9 mouse cellular contexts compared by ENCODE assay signal in genomic region chr17:25834595-25835222, GRCm38 (mm10). TPM values are rescaled to one million over a fixed set of nuclear protein-coding genes. Genes with fewer than 3 reads are reported as not detected.
DNase-seq lines count a peak whose midpoint lies in the region; ATAC-seq and TF ChIP-seq lines count a peak whose summit lies in the region.
"Had no signal": no experiment of that assay in that cellular context is flagged by ENCODE, and none has a peak within 500 bp of the region (broad histone marks: within the 10 kb centered on the region; RNA-seq: fewer than 3 reads in every experiment).

No protein-coding gene starts in this region.

- ATAC-seq in hindbrain, postnatal 0 days, result no peak
- ATAC-seq in midbrain, embryonic 12.5 days (ENCODE audit: low FRiP score, low read depth), result no peak
- ATAC-seq in inflammation-experienced regulatory T-cells, adult 6 months, result no peak
- ATAC-seq in activated CD4-positive, CD25-positive, alpha-beta regulatory T cell, adult 4 months, result no peak
- ATAC-seq: CD4-positive, CD25-positive, alpha-beta regulatory T cell, adult 4 months had no signal

- H3K4me3 ChIP-seq in gastrocnemius, adult 2 months, result peak overlapping the region; percentile 95
- H3K4me3 ChIP-seq in cortical plate, adult 2 months (ENCODE audit: insufficient read depth, low read length), result peak overlapping the region; percentile 79; the same call in 1 of the 2 replicates
- H3K4me3 ChIP-seq in hindbrain, postnatal 0 days (ENCODE audit: low read length), result peak overlapping the region; percentile 66
- peak overlapping the region; percentile 77 for H3K4me3 ChIP-seq in midbrain, embryonic 12.5 days

- H3K9ac ChIP-seq in hindbrain, postnatal 0 days (replicated peaks; ENCODE audit: low read length), result peak overlapping the region; percentile 75
- H3K9ac ChIP-seq in midbrain, embryonic 12.5 days (replicated peaks), result peak overlapping the region; percentile 84

- DNase-seq in gastrocnemius, adult 2 months, result no peak
- no peak for DNase-seq in gastrocnemius, postnatal 10 days
- DNase-seq in hindbrain, postnatal 0 days (ENCODE audit: low spot score), result no peak
- DNase-seq in spleen, adult 18-20 months, result no peak

- H3K4me2 ChIP-seq in hindbrain, postnatal 0 days (ENCODE audit: low read depth, low read length), result peak overlapping the region; percentile 80
- peak overlapping the region; percentile 96 for H3K4me2 ChIP-seq in midbrain, embryonic 12.5 days (replicated peaks)

- 80% methylated on average over 12 of the region's 12 CpGs for WGBS in hindbrain, postnatal 0 days
- WGBS in midbrain, embryonic 12.5 days, result 90% methylated on average over 12 of the region's 12 CpGs

- H3K27ac ChIP-seq in gastrocnemius, adult 2 months, result peak overlapping the region; percentile 99
- H3K27ac ChIP-seq in cortical plate, adult 2 months (ENCODE audit: insufficient read depth, low read length), result no peak overlapping the region
- 0 out of 2 replicates have a peak overlapping the region, but pooled peaks have one; percentile 32 for H3K27ac ChIP-seq in hindbrain, postnatal 0 days
- no peak overlapping the region for H3K27ac ChIP-seq in midbrain, embryonic 12.5 days (replicated peaks)

- peaks cover 22% of the 10 kb centered on the region for H3K36me3 ChIP-seq in hindbrain, postnatal 0 days (ENCODE audit: insufficient read depth, low read length)
- H3K36me3 ChIP-seq in midbrain, embryonic 12.5 days, result peaks cover 39% of the 10 kb centered on the region

- no peak for TF ChIP-seq CTCF in gastrocnemius, adult 2 months (IDR thresholded peaks at IDR 0.05)
- no peak for TF ChIP-seq CTCF in cortical plate, adult 2 months (IDR thresholded peaks at IDR 0.05; ENCODE audit: extremely low read depth, insufficient read depth, low read length)
- no peak for TF ChIP-seq CTCF in hindbrain, postnatal 0 days (IDR thresholded peaks at IDR 0.05; ENCODE audit: low read depth)

- H3K27me3 ChIP-seq in hindbrain, postnatal 0 days (ENCODE audit: insufficient read depth, low read length), result no peaks in the 10 kb centered on the region
- H3K27me3 ChIP-seq in midbrain, embryonic 12.5 days, result no peaks in the 10 kb centered on the region

- no peak for TF ChIP-seq POLR2A in cortical plate, adult 2 months (IDR thresholded peaks at IDR 0.05; ENCODE audit: extremely low read depth, insufficient read depth, low read length)

- intact Hi-C loops in gastrocnemius, adult 2 months (cut with DNase I), result loop anchor here (5.0 kb wide), 1 partner anchor 33 kb away; the partner anchor contains the start of gene Mcrip2

- H3K9me3 ChIP-seq in hindbrain, postnatal 0 days (ENCODE audit: low read length), result no peaks in the 10 kb centered on the region
- H3K9me3 ChIP-seq in midbrain, embryonic 12.5 days, result no peaks in the 10 kb centered on the region

- H3K4me1 ChIP-seq in cortical plate, adult 2 months (ENCODE audit: control insufficient read depth, insufficient read depth, low read length), result peaks cover 6% of the 10 kb centered on the region
- H3K4me1 ChIP-seq in hindbrain, postnatal 0 days (ENCODE audit: insufficient read depth, low read length), result peaks cover 47% of the 10 kb centered on the region
- peaks cover 79% of the 10 kb centered on the region for H3K4me1 ChIP-seq in midbrain, embryonic 12.5 days

RNA-seq across cellular contexts. Expression of gene Stub1, which starts 1.5 kb away (rescaled TPM):
- 10 to 100 TPM; 85.8 to 93.8 TPM for total RNA-seq in gastrocnemius, adult 2 months (2021)
- total RNA-seq in gastrocnemius, postnatal 10 days (2021), result 10 to 100 TPM; 95.7 to 99.9 TPM
- polyA plus RNA-seq in cortical plate, adult 2 months (2012; rRNA removed), result 284 and 299 TPM in 2 replicates
- 271 and 273 TPM in 2 replicates for total RNA-seq in hindbrain, postnatal 0 days (2014; rRNA removed)
- 369 and 370 TPM in 2 replicates for polyA plus RNA-seq in hindbrain, postnatal 0 days (2015; fragmentation: Nextera tagmentation; extraction: Ambion mirVana)
- polyA plus RNA-seq in midbrain, embryonic 12.5 days (2016; fragmentation: Nextera tagmentation; extraction: Ambion mirVana), result 277 and 283 TPM in 2 replicates
- 10 to 100 TPM; 60.7 to 79.7 (median 78.2) TPM for polyA plus RNA-seq in inflammation-experienced regulatory T-cells, adult 6 months (2017; shearing (Covaris generic))
- polyA plus RNA-seq in activated CD4-positive, CD25-positive, alpha-beta regulatory T cell, adult 4 months (2017; shearing (Covaris generic)), result 10 to 100 TPM; 68.3 to 85.7 TPM

RNA-seq across cellular contexts. Expression of gene Rhbdl1, which starts 2.4 kb away (rescaled TPM):
- total RNA-seq in gastrocnemius, adult 2 months (2021), result 10 to 100 TPM; 17.2 to 20.2 TPM
- total RNA-seq in gastrocnemius, postnatal 10 days (2021), result 10 to 100 TPM in 1 of 2 experiments, 1 to 10 TPM in 1; 9.8 to 10.9 TPM
- 109 and 118 TPM in 2 replicates for polyA plus RNA-seq in cortical plate, adult 2 months (2012; rRNA removed)
- total RNA-seq in hindbrain, postnatal 0 days (2014; rRNA removed), result 122 and 135 TPM in 2 replicates
- polyA plus RNA-seq in hindbrain, postnatal 0 days (2015; fragmentation: Nextera tagmentation; extraction: Ambion mirVana), result 78.6 and 80.0 TPM in 2 replicates
- polyA plus RNA-seq in midbrain, embryonic 12.5 days (2016; fragmentation: Nextera tagmentation; extraction: Ambion mirVana), result 5.8 and 6.0 TPM in 2 replicates
- polyA plus RNA-seq in inflammation-experienced regulatory T-cells, adult 6 months (2017; shearing (Covaris generic)), result 1 to 10 TPM in 1 of 3 experiments, not detected in 2; 1.7 TPM
- 1 to 10 TPM in 1 of 2 experiments, not detected in 1; 1.1 TPM for polyA plus RNA-seq in activated CD4-positive, CD25-positive, alpha-beta regulatory T cell, adult 4 months (2017; shearing (Covaris generic))
- polyA plus RNA-seq: CD4-positive, CD25-positive, alpha-beta regulatory T cell, adult 4 months had no signal

RNA-seq across cellular contexts. Expression of gene Jmjd8, which starts 6.0 kb away (rescaled TPM):
- total RNA-seq in gastrocnemius, adult 2 months (2021), result 10 to 100 TPM; 11.5 to 13.0 TPM
- 10 to 100 TPM; 22.1 to 25.8 TPM for total RNA-seq in gastrocnemius, postnatal 10 days (2021)
- 55.6 and 58.1 TPM in 2 replicates for polyA plus RNA-seq in cortical plate, adult 2 months (2012; rRNA removed)
- total RNA-seq in hindbrain, postnatal 0 days (2014; rRNA removed), result 57.0 and 61.0 TPM in 2 replicates
- polyA plus RNA-seq in hindbrain, postnatal 0 days (2015; fragmentation: Nextera tagmentation; extraction: Ambion mirVana), result 38.6 and 41.3 TPM in 2 replicates
- polyA plus RNA-seq in midbrain, embryonic 12.5 days (2016; fragmentation: Nextera tagmentation; extraction: Ambion mirVana), result 70.7 and 71.1 TPM in 2 replicates
- polyA plus RNA-seq in inflammation-experienced regulatory T-cells, adult 6 months (2017; shearing (Covaris generic)), result 10 to 100 TPM; 12.5 to 26.2 (median 23.9) TPM
- polyA plus RNA-seq in activated CD4-positive, CD25-positive, alpha-beta regulatory T cell, adult 4 months (2017; shearing (Covaris generic)), result 10 to 100 TPM; 11.4 to 21.9 TPM

RNA-seq across cellular contexts. Expression of gene Gm20683, which starts 6.9 kb away (rescaled TPM):
- 10 to 100 TPM; 13.0 to 15.9 TPM for total RNA-seq in gastrocnemius, adult 2 months (2021)
- 1 to 10 TPM; 5.8 to 7.3 TPM for total RNA-seq in gastrocnemius, postnatal 10 days (2021)
- polyA plus RNA-seq in cortical plate, adult 2 months (2012; rRNA removed), result 40.8 and 45.0 TPM in 2 replicates
- total RNA-seq in hindbrain, postnatal 0 days (2014; rRNA removed), result 22.8 and 40.0 TPM in 2 replicates
- 12.6 and 12.9 TPM in 2 replicates for polyA plus RNA-seq in hindbrain, postnatal 0 days (2015; fragmentation: Nextera tagmentation; extraction: Ambion mirVana)
- 2.5 and 3.7 TPM in 2 replicates for polyA plus RNA-seq in midbrain, embryonic 12.5 days (2016; fragmentation: Nextera tagmentation; extraction: Ambion mirVana)
- polyA plus RNA-seq in inflammation-experienced regulatory T-cells, adult 6 months (2017; shearing (Covaris generic)), result 1 to 10 TPM in 1 of 3 experiments, under 1 TPM in 2; 0.26 to 1.1 (median 0.67) TPM
- 1 to 10 TPM in 1 of 2 experiments, not detected in 1; 1.1 TPM for polyA plus RNA-seq in activated CD4-positive, CD25-positive, alpha-beta regulatory T cell, adult 4 months (2017; shearing (Covaris generic))

RNA-seq across cellular contexts. Expression of gene Rhot2, which starts 9.9 kb away (rescaled TPM):
- 10 to 100 TPM; 58.1 to 89.3 TPM for total RNA-seq in gastrocnemius, adult 2 months (2021)
- total RNA-seq in gastrocnemius, postnatal 10 days (2021), result 10 to 100 TPM; 36.8 TPM
- 108 and 119 TPM in 2 replicates for polyA plus RNA-seq in cortical plate, adult 2 months (2012; rRNA removed)
- total RNA-seq in hindbrain, postnatal 0 days (2014; rRNA removed), result 39.8 and 64.1 TPM in 2 replicates
- 14.6 and 15.8 TPM in 2 replicates for polyA plus RNA-seq in hindbrain, postnatal 0 days (2015; fragmentation: Nextera tagmentation; extraction: Ambion mirVana)
- 17.7 and 21.1 TPM in 2 replicates for polyA plus RNA-seq in midbrain, embryonic 12.5 days (2016; fragmentation: Nextera tagmentation; extraction: Ambion mirVana)
- polyA plus RNA-seq in inflammation-experienced regulatory T-cells, adult 6 months (2017; shearing (Covaris generic)), result 10 to 100 TPM; 21.2 to 32.3 (median 23.4) TPM
- 10 to 100 TPM; 18.4 to 29.8 TPM for polyA plus RNA-seq in activated CD4-positive, CD25-positive, alpha-beta regulatory T cell, adult 4 months (2017; shearing (Covaris generic))

Comparison
In these comparisons a context has a peak if more than half of its experiments do, and no peak if none do; other contexts are left out.
1. H3K27ac ChIP-seq: peak in gastrocnemius, adult 2 months (single experiment) and hindbrain, postnatal 0 days (single experiment); none in cortical plate, adult 2 months (single experiment) and midbrain, embryonic 12.5 days (single experiment).
2. RNA of gene Rhbdl1, which starts 2.4 kb away (polyA plus RNA-seq): 109 to 118 TPM in cortical plate, adult 2 months and 78.6 to 80.0 TPM in hindbrain, postnatal 0 days; 5.8 to 6.0 TPM in midbrain, embryonic 12.5 days, 1.1 TPM in activated CD4-positive, CD25-positive, alpha-beta regulatory T cell, adult 4 months and 1.7 TPM in inflammation-experienced regulatory T-cells, adult 6 months; every median in the first group is over 10 times any median in the second.
3. Peak in every context shown above with its lines, with median percentiles within 50 percentile points of each other: H3K4me3 ChIP-seq.